Mouse (Mus musculus): ENCODE results near the gene Exd2.

DNA sequence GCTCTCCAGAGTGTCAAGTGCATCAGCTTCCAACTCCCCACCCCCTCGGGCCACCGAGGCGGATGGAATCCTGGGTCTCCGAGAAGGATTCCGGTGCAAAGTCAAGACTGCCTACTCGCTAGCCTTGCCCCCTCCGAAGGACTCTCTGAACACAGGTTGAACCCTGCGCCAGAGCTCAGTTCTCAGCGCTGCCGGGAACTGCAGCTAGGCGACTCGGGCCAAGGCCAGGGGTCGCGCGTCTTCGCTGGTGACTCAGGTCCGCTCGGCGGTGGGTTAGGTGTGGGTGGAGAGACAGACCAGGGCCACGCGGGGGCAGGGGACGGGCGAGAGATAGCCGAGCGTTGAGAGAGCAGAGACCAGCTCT, 55.5 kb downstream of the Exd2 start:
- TF ChIP-seq CTCF (IDR thresholded peaks at IDR 0.05; ENCODE audit: low read depth): no peak
- no peak for TF ChIP-seq EP300 (IDR thresholded peaks at IDR 0.05; ENCODE audit: low read depth)
